Mouse (Mus musculus): ENCODE measurements around the gene Olfr577. TPM values are rescaled to one million over a fixed set of nuclear protein-coding genes. Genes with fewer than 3 reads are reported as not detected.

The Olfr577 gene
- total and polyA plus RNA-seq, 3 experiments: not detected

GRCm38 (mm10) chr7:102950732-102951131 is 25.0 kb downstream of the Olfr577 start:
- no peak for DNase-seq (ENCODE audit: low read depth, low spot score)
- Histone ChIP-seq H3K9ac (ENCODE audit: control insufficient read depth, low read depth, low read length, poor library complexity, severe bottlenecking) (no peak overlapping the region), H3K4me3 (ENCODE audit: control insufficient read depth in 1 of 2, insufficient read depth in 1 of 2, low read depth in 2 of 2, low read length in 2 of 2) (no peak overlapping the region), H3K27ac (ENCODE audit: control insufficient read depth, low read depth, low read length) (no peak overlapping the region), H3K36me3 (ENCODE audit: control insufficient read depth in 1 of 2, insufficient read depth in 2 of 2, low read length in 2 of 2) (no peaks in the 10 kb centered on the region), H3K9me3 (replicated peaks; ENCODE audit: insufficient read depth, low read length) (no peaks in the 10 kb centered on the region), H3K4me1 (ENCODE audit: control insufficient read depth in 1 of 2, insufficient read depth in 2 of 2, low read length in 2 of 2) (no peaks in the 10 kb centered on the region), H3K79me2 (ENCODE audit: control insufficient read depth, insufficient read depth, low read length, poor library complexity) (no peaks in the 10 kb centered on the region), H3K27me3 (ENCODE audit: control insufficient read depth in 1 of 2, insufficient read depth in 2 of 2, low read length in 2 of 2) (no peaks in the 10 kb centered on the region)
- TF ChIP-seq EP300 (IDR thresholded peaks at IDR 0.05; ENCODE audit: low read depth in 1 of 2, low read length in 2 of 2): no peak
- TF ChIP-seq CHD2 (IDR thresholded peaks at IDR 0.05; ENCODE audit: low read length): no peak
- TF ChIP-seq TCF12 (IDR thresholded peaks at IDR 0.05; ENCODE audit: low read depth, low read length): no peak
- no peak for TF ChIP-seq ZNF384 (IDR thresholded peaks at IDR 0.05; ENCODE audit: low read depth, low read length)
- TF ChIP-seq MAFK (IDR thresholded peaks at IDR 0.05; ENCODE audit: borderline replicate concordance, low read depth, low read length): no peak
- TF ChIP-seq MXI1 (IDR thresholded peaks at IDR 0.05; ENCODE audit: low read depth, low read length): no peak
- TF ChIP-seq MAX (IDR thresholded peaks at IDR 0.05; ENCODE audit: low read length): no peak
- TF ChIP-seq MEF2A (IDR thresholded peaks at IDR 0.05; ENCODE audit: extremely low read depth, insufficient replicate concordance, low read depth, low read length, poor library complexity, severe bottlenecking): no peak
- no peak for TF ChIP-seq POLR2A (IDR thresholded peaks at IDR 0.05; ENCODE audit: control insufficient read depth in 1 of 2, insufficient read depth in 1 of 2, low read depth in 1 of 2, low read length in 2 of 2, poor library complexity in 1 of 2)

- no peaks in the 10 kb centered on the region for H3K27me3 ChIP-seq (ENCODE audit: control insufficient read depth in 1 of 2, insufficient read depth in 2 of 2, low read length in 2 of 2)
- no peaks in the 10 kb centered on the region for H3K79me2 ChIP-seq (ENCODE audit: control insufficient read depth, insufficient read depth, low read length, poor library complexity)
- H3K4me1 ChIP-seq (ENCODE audit: control insufficient read depth in 1 of 2, insufficient read depth in 2 of 2, low read length in 2 of 2): no peaks in the 10 kb centered on the region
- H3K36me3 ChIP-seq (ENCODE audit: control insufficient read depth in 1 of 2, insufficient read depth in 2 of 2, low read length in 2 of 2): no peaks in the 10 kb centered on the region
- TF ChIP-seq MYB (IDR thresholded peaks at IDR 0.05; ENCODE audit: low read depth, low read length) (no peak), GATA1 (IDR thresholded peaks at IDR 0.05; ENCODE audit: low read depth, low read length) (no peak), ETS1 (IDR thresholded peaks at IDR 0.05; ENCODE audit: low read depth, low read length) (no peak), JUND (IDR thresholded peaks at IDR 0.05; ENCODE audit: low read depth, low read length) (no peak), EP300 (IDR thresholded peaks at IDR 0.05; ENCODE audit: low read depth in 1 of 2, low read length in 2 of 2) (no peak), MAZ (IDR thresholded peaks at IDR 0.05; ENCODE audit: low read depth, low read length) (no peak), POLR2AphosphoS5 (IDR thresholded peaks at IDR 0.05; ENCODE audit: borderline replicate concordance, low read depth, low read length) (no peak), MAFK (IDR thresholded peaks at IDR 0.05; ENCODE audit: borderline replicate concordance, low read depth, low read length) (no peak), BHLHE40 (IDR thresholded peaks at IDR 0.05; ENCODE audit: borderline replicate concordance, low read depth, low read length) (no peak), SMC3 (IDR thresholded peaks at IDR 0.05; ENCODE audit: low read depth, low read length) (no peak), CHD2 (IDR thresholded peaks at IDR 0.05; ENCODE audit: low read length) (no peak), ELF1 (IDR thresholded peaks at IDR 0.05; ENCODE audit: low read depth, low read length) (no peak), TCF12 (IDR thresholded peaks at IDR 0.05; ENCODE audit: low read depth, low read length) (no peak)
- H3K9ac ChIP-seq (ENCODE audit: control insufficient read depth, low read depth, low read length, poor library complexity, severe bottlenecking): no peak within 1 kb of the TSS
- no peaks in the 10 kb centered on the region for H3K9me3 ChIP-seq (replicated peaks; ENCODE audit: insufficient read depth, low read length)
- no peak within 1 kb of the TSS for H3K27ac ChIP-seq (ENCODE audit: control insufficient read depth, low read depth, low read length)
- no peak for DNase-seq (ENCODE audit: low read depth, low spot score)
- H3K4me3 ChIP-seq (ENCODE audit: control insufficient read depth in 1 of 2, insufficient read depth in 1 of 2, low read depth in 2 of 2, low read length in 2 of 2): no peak within 1 kb of the TSS
Observed at GRCm38 (mm10) chr7:102948167-102948566, 27.6 kb downstream of the Olfr577 start, which contains the start of gene Olfr574. Olfr574 (plus strand) TSS chr7:102948467.

Measured in MEL (cell line).